Mouse (Mus musculus) lung, postnatal 0 days (tissue): ENCODE data around the gene Bckdhb.

ENCODE experiments used
- CTCF ChIP-seq: IDR thresholded peaks from 2 replicates; pipeline ENCODE4 v1.5.1; 2016; ENCODE audit warnings: antibody characterized with exemption, mild to moderate bottlenecking
- EP300 ChIP-seq: IDR thresholded peaks from 2 replicates; pipeline ENCODE4 v1.6.1; 2016; ENCODE audit warnings: antibody characterized with exemption, mild to moderate bottlenecking, control low read depth

- TF ChIP-seq CTCF = no peak
- no peak for TF ChIP-seq EP300
Measured at GRCm38 (mm10) chr9:83925688-83926041, 720 bp downstream of the Bckdhb start.
